Mouse (Mus musculus): ENCODE data around the gene Fbxl2. TPM values are rescaled to one million over a fixed set of nuclear protein-coding genes. Genes with fewer than 3 reads are reported as not detected.
A peak's percentile ranks its signal among the peaks of the same experiment; 100 is the strongest.

The Fbxl2 gene
- total RNA-seq, 1 experiment, result 4.4 TPM

DNA sequence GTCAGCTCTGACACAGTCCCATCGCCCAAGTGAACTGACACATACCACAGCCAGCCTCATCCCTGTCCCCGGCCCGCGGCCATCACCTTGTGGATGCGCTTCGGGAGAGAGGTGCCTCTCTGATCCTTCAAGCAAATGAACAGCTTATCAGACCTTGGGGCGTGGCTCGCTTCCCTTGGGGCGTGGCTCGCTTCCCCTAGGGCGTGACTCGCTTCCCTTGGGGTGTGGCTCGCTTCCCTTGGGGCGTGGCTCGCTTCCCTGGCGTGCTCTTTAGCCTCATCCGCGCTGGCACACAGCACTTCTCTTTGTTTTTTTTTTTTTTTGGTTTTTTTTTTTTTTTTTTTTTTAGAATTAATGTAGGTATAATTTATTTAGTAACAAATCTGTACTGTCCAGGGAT, 34.8 kb downstream of the Fbxl2 start:
- peak; percentile 46 for DNase-seq (ENCODE audit: low read depth, low spot score)
- TF ChIP-seq ZNF384 (IDR thresholded peaks at IDR 0.05; ENCODE audit: low read depth, low read length) (no peak), ZC3H11A (IDR thresholded peaks at IDR 0.05; ENCODE audit: borderline replicate concordance, low read depth, low read length) (no peak), HCFC1 (IDR thresholded peaks at IDR 0.05; ENCODE audit: borderline replicate concordance, insufficient read depth, low read length) (no peak), CHD2 (IDR thresholded peaks at IDR 0.05; ENCODE audit: low read depth, low read length) (no peak), MAFK (IDR thresholded peaks at IDR 0.05; ENCODE audit: insufficient read depth, low read depth, low read length) (no peak)
- H3K9ac ChIP-seq (ENCODE audit: insufficient read depth, low read depth, low read length, poor library complexity, severe bottlenecking), result no peak overlapping the region
- no peak overlapping the region for H3K4me3 ChIP-seq (ENCODE audit: insufficient read depth in 1 of 2, low read depth in 1 of 2, low read length in 2 of 2, poor library complexity in 1 of 2, severe bottlenecking in 1 of 2)
- H3K4me1 ChIP-seq (ENCODE audit: control insufficient read depth in 2 of 2, insufficient read depth in 2 of 2, low read length in 2 of 2, poor library complexity in 1 of 2), result peaks cover 2 to 7% of the 10 kb centered on the region in 2 experiments; a peak in 2 of 4 replicates
- H3K27ac ChIP-seq (ENCODE audit: insufficient read depth, low read depth, low read length, poor library complexity, severe bottlenecking), result no peak overlapping the region
- H3K9me3 ChIP-seq (ENCODE audit: control insufficient read depth, insufficient read depth, low read depth, low read length), result no peaks in the 10 kb centered on the region
- in situ Hi-C loops (cut with MboI; ENCODE audit: low sequenced_read_pairs in 2 of 2, unreplicated experiment in 2 of 2), result no loop called here
- H3K36me3 ChIP-seq (ENCODE audit: control insufficient read depth, insufficient read depth, low read length, poor library complexity, severe bottlenecking), result no peaks in the 10 kb centered on the region; the same call in 1 of the 2 replicates

DNA sequence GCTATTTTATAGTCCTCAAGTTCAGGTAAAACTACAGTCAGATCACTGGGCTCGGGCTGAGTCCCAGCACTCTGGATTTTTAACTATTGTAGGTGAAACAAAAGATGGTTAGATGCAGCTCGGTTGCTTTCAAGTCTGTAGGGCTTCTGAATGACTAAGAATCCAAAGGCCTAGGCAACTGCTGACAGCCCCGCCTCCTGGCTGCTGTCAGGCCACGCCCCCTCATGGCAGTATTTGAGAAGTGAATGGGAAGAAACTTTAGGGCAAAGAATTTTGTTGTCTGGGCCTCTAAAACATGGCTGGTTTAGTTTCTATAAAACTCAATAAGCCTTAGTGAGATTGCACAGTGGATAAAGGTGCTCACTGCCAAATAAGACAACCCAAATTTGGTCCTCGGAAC, 36.5 kb downstream of the Fbxl2 start:
- H3K9me3 ChIP-seq (ENCODE audit: control insufficient read depth, insufficient read depth, low read depth, low read length), result no peaks in the 10 kb centered on the region

DNA sequence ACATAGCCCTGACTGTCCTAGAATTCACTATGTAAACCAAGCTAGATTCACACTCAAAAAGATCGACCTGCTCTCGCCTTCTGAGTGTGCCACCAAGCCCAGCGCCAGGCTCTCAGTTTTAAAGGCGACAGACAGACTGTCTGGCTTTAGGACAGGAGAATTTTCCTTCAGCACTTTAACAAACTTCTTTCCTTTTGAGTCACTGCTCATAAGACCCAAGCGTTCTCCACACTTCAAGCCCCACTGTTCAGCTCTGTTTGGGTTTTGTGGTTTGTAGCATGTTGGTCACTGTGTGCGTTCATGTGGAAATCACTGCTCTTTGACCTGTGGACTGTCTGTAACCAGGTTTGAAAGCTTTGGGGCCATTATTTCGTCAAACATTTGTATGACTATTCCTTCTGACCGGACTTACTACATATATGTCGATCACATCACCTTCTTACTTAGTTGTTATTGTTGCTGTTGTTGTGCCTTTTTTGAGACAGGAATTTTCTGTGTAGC, 38.1 kb downstream of the Fbxl2 start:
- no peaks in the 10 kb centered on the region for H3K36me3 ChIP-seq (ENCODE audit: control insufficient read depth, insufficient read depth, low read length, poor library complexity, severe bottlenecking)
- in situ Hi-C loops (cut with MboI; ENCODE audit: low sequenced_read_pairs in 2 of 2, unreplicated experiment in 2 of 2), result no loop called here
- TF ChIP-seq HCFC1 (IDR thresholded peaks at IDR 0.05; ENCODE audit: borderline replicate concordance, insufficient read depth, low read length) (no peak), MAFK (IDR thresholded peaks at IDR 0.05; ENCODE audit: insufficient read depth, low read depth, low read length) (no peak), ZC3H11A (IDR thresholded peaks at IDR 0.05; ENCODE audit: borderline replicate concordance, low read depth, low read length) (no peak), CHD2 (IDR thresholded peaks at IDR 0.05; ENCODE audit: low read depth, low read length) (no peak), ZNF384 (IDR thresholded peaks at IDR 0.05; ENCODE audit: low read depth, low read length) (no peak)

More for the DNA sequence above, 36.5 kb downstream of the Fbxl2 start:
- H3K9ac ChIP-seq (ENCODE audit: insufficient read depth, low read depth, low read length, poor library complexity, severe bottlenecking), result no peak overlapping the region
- H3K27ac ChIP-seq (ENCODE audit: insufficient read depth, low read depth, low read length, poor library complexity, severe bottlenecking), result no peak overlapping the region
- H3K36me3 ChIP-seq (ENCODE audit: control insufficient read depth, insufficient read depth, low read length, poor library complexity, severe bottlenecking), result no peaks in the 10 kb centered on the region; the same call in 1 of the 2 replicates
- H3K4me1 ChIP-seq (ENCODE audit: control insufficient read depth in 2 of 2, insufficient read depth in 2 of 2, low read length in 2 of 2, poor library complexity in 1 of 2), result peaks cover 2 to 7% of the 10 kb centered on the region in 2 experiments; a peak in 2 of 4 replicates
- peak; percentile 43 for DNase-seq (ENCODE audit: low read depth, low spot score)
- TF ChIP-seq MAFK (IDR thresholded peaks at IDR 0.05; ENCODE audit: insufficient read depth, low read depth, low read length), result no peak
- no peak for TF ChIP-seq ZC3H11A (IDR thresholded peaks at IDR 0.05; ENCODE audit: borderline replicate concordance, low read depth, low read length)
- no peak for TF ChIP-seq HCFC1 (IDR thresholded peaks at IDR 0.05; ENCODE audit: borderline replicate concordance, insufficient read depth, low read length)
- TF ChIP-seq CHD2 (IDR thresholded peaks at IDR 0.05; ENCODE audit: low read depth, low read length), result no peak
- no peak for TF ChIP-seq ZNF384 (IDR thresholded peaks at IDR 0.05; ENCODE audit: low read depth, low read length)
- in situ Hi-C loops (cut with MboI; ENCODE audit: low sequenced_read_pairs in 2 of 2, unreplicated experiment in 2 of 2), result no loop called here
- H3K4me3 ChIP-seq (ENCODE audit: insufficient read depth in 1 of 2, low read depth in 1 of 2, low read length in 2 of 2, poor library complexity in 1 of 2, severe bottlenecking in 1 of 2), result 0 out of 4 replicates have a peak overlapping the region, but pooled peaks of 1 of the 2 experiments have one; percentile 14

DNA sequence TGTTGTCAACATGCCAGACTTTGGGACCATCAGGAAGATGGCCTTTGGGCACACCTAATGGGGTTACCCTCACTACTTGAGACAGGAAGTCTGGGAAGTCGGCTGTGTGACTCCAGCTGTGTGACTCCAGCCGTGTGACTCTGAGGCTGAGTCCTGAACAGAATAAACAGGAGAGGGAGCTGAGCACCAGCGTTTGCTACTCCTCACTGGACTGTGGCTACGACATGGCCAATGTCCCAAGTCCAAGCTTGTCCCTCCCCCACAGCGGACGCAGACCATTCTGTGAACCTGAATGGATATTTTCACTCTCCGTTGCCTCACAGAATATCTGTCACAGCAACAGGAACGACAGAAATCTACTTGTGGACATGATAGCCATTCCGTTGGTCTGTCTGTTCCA, 39.2 kb downstream of the Fbxl2 start:
- no peaks in the 10 kb centered on the region for H3K9me3 ChIP-seq (ENCODE audit: control insufficient read depth, insufficient read depth, low read depth, low read length)
- no peak overlapping the region for H3K27ac ChIP-seq (ENCODE audit: insufficient read depth, low read depth, low read length, poor library complexity, severe bottlenecking)
- H3K9ac ChIP-seq (ENCODE audit: insufficient read depth, low read depth, low read length, poor library complexity, severe bottlenecking), result no peak overlapping the region
- in situ Hi-C loops (cut with MboI; ENCODE audit: low sequenced_read_pairs in 2 of 2, unreplicated experiment in 2 of 2), result no loop called here
- H3K4me1 ChIP-seq (ENCODE audit: control insufficient read depth in 2 of 2, insufficient read depth in 2 of 2, low read length in 2 of 2, poor library complexity in 1 of 2), result peaks cover 0 to 7% of the 10 kb centered on the region in 2 experiments; a peak in 1 of 4 replicates
- no peaks in the 10 kb centered on the region for H3K36me3 ChIP-seq (ENCODE audit: control insufficient read depth, insufficient read depth, low read length, poor library complexity, severe bottlenecking)
- TF ChIP-seq ZNF384 (IDR thresholded peaks at IDR 0.05; ENCODE audit: low read depth, low read length) (no peak), ZC3H11A (IDR thresholded peaks at IDR 0.05; ENCODE audit: borderline replicate concordance, low read depth, low read length) (no peak), MAFK (IDR thresholded peaks at IDR 0.05; ENCODE audit: insufficient read depth, low read depth, low read length) (no peak), CHD2 (IDR thresholded peaks at IDR 0.05; ENCODE audit: low read depth, low read length) (no peak), HCFC1 (IDR thresholded peaks at IDR 0.05; ENCODE audit: borderline replicate concordance, insufficient read depth, low read length) (no peak)
- no peak overlapping the region for H3K4me3 ChIP-seq (ENCODE audit: insufficient read depth in 1 of 2, low read depth in 1 of 2, low read length in 2 of 2, poor library complexity in 1 of 2, severe bottlenecking in 1 of 2)
- DNase-seq (ENCODE audit: low read depth, low spot score), result no peak

More for the DNA sequence above, 38.1 kb downstream of the Fbxl2 start:
- Histone ChIP-seq H3K9ac (ENCODE audit: insufficient read depth, low read depth, low read length, poor library complexity, severe bottlenecking) (no peak overlapping the region), H3K4me3 (ENCODE audit: insufficient read depth in 1 of 2, low read depth in 1 of 2, low read length in 2 of 2, poor library complexity in 1 of 2, severe bottlenecking in 1 of 2) (no peak overlapping the region), H3K4me1 (ENCODE audit: control insufficient read depth in 2 of 2, insufficient read depth in 2 of 2, low read length in 2 of 2, poor library complexity in 1 of 2) (peaks cover 2 to 7% of the 10 kb centered on the region in 2 experiments; a peak in 2 of 4 replicates), H3K9me3 (ENCODE audit: control insufficient read depth, insufficient read depth, low read depth, low read length) (no peaks in the 10 kb centered on the region), H3K27ac (ENCODE audit: insufficient read depth, low read depth, low read length, poor library complexity, severe bottlenecking) (no peak overlapping the region)
- no peak for DNase-seq (ENCODE audit: low read depth, low spot score)

Data from ES-E14 (cell line).